Comparison of ENCODE assay signal across 10 mouse cellular contexts in the genomic region with DNA sequence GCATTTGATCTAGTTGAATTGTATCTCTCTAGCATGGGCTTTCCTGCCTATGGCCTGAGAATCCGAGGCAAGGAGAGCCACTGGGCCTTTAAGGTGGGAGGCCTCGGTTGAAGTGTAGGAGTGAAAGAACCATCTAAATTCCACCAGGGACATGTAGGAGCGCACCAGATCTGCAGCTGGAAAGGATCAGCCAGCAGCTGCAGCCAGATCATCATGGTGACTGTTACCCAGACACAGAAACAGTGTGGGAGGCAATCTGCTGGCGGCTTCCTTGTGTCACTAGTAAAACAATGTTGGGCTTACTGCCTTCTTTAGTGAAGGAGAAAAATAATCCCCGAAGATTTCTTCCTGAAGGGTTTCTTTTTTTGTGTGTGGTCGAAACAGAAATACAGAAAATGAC.
DNase-seq lines count a peak whose midpoint lies in the region; ATAC-seq lines count a peak whose summit lies in the region.
"Had no signal": no experiment of that assay in that cellular context is flagged by ENCODE, and none has a peak within 500 bp of the region (broad histone marks: within the 10 kb centered on the region; RNA-seq: fewer than 3 reads in every experiment).

No protein-coding gene starts in this region.

- no peak overlapping the region for H3K4me3 ChIP-seq in kidney, embryonic 15.5 days (replicated peaks)
- H3K4me3 ChIP-seq in forebrain, embryonic 15.5 days: no peak overlapping the region
- H3K4me3 ChIP-seq: embryonic facial prominence, embryonic 12.5 days; heart, embryonic 15.5 days had no signal

- H3K9me3 ChIP-seq in kidney, embryonic 15.5 days (replicated peaks): no peaks in the 10 kb centered on the region
- no peaks in the 10 kb centered on the region for H3K9me3 ChIP-seq in forebrain, embryonic 15.5 days
- H3K9me3 ChIP-seq: embryonic facial prominence, embryonic 12.5 days; heart, embryonic 15.5 days had no signal

- no peaks in the 10 kb centered on the region for H3K4me1 ChIP-seq in kidney, embryonic 15.5 days
- no peaks in the 10 kb centered on the region for H3K4me1 ChIP-seq in forebrain, embryonic 15.5 days
- H3K4me1 ChIP-seq: embryonic facial prominence, embryonic 12.5 days; heart, embryonic 15.5 days had no signal

- H3K27ac ChIP-seq in kidney, embryonic 15.5 days: 0 out of 2 replicates have a peak overlapping the region, but pooled peaks have one; percentile 32
- no peak overlapping the region for H3K27ac ChIP-seq in forebrain, embryonic 15.5 days (replicated peaks)
- H3K27ac ChIP-seq: embryonic facial prominence, embryonic 12.5 days; heart, embryonic 15.5 days had no signal

- H3K9ac ChIP-seq in kidney, embryonic 15.5 days: no peak overlapping the region
- H3K9ac ChIP-seq in forebrain, embryonic 15.5 days (replicated peaks): no peak overlapping the region
- H3K9ac ChIP-seq: embryonic facial prominence, embryonic 12.5 days; heart, embryonic 15.5 days had no signal

- H3K4me2 ChIP-seq in kidney, embryonic 15.5 days: no peak overlapping the region
- H3K4me2 ChIP-seq in forebrain, embryonic 15.5 days (replicated peaks): no peak overlapping the region
- H3K4me2 ChIP-seq: embryonic facial prominence, embryonic 12.5 days; heart, embryonic 15.5 days had no signal

- ATAC-seq in kidney, embryonic 15.5 days (replicated peaks; ENCODE audit: low FRiP score): peak; percentile 88
- ATAC-seq in forebrain, embryonic 15.5 days (replicated peaks): no peak

- WGBS in kidney, embryonic 15.5 days: 31% methylated on average over 6 of the region's 6 CpGs
- 84% methylated on average over 6 of the region's 6 CpGs for WGBS in forebrain, embryonic 15.5 days

- no peaks in the 10 kb centered on the region for H3K27me3 ChIP-seq in kidney, embryonic 15.5 days
- H3K27me3 ChIP-seq in forebrain, embryonic 15.5 days: no peaks in the 10 kb centered on the region
- H3K27me3 ChIP-seq: embryonic facial prominence, embryonic 12.5 days; heart, embryonic 15.5 days had no signal

- peak; percentile 6 to 9 for DNase-seq in layer of hippocampus, postnatal 14 days (ENCODE audit: low spot score in 2 of 2)
- DNase-seq in layer of hippocampus, postnatal 36 days: no peak
- peak; percentile 17 for DNase-seq in gastrocnemius, postnatal 10 days
- DNase-seq in lung, postnatal 4 days: peak; percentile 32 to 82
- no peak for DNase-seq in adrenal gland, postnatal 4 days (ENCODE audit: low spot score in 2 of 2)
- DNase-seq in cerebellum, postnatal 36 days: no peak

- no peaks in the 10 kb centered on the region for H3K36me3 ChIP-seq in kidney, embryonic 15.5 days
- H3K36me3 ChIP-seq in forebrain, embryonic 15.5 days: no peaks in the 10 kb centered on the region
- H3K36me3 ChIP-seq: embryonic facial prominence, embryonic 12.5 days; heart, embryonic 15.5 days had no signal

Comparison
In these comparisons a context has a peak if more than half of its experiments do, and no peak if none do; other contexts are left out.
1. DNase-seq: peak in layer of hippocampus, postnatal 14 days (2 of 2), gastrocnemius, postnatal 10 days (single experiment) and lung, postnatal 4 days (2 of 2); none in layer of hippocampus, postnatal 36 days (0 of 2), adrenal gland, postnatal 4 days (0 of 2) and cerebellum, postnatal 36 days (0 of 2).